Mouse (Mus musculus) MEL (cell line): ENCODE data around the gene Cenpf.

Experiments used
- ETS1 ChIP-seq: IDR thresholded peaks from 2 replicates; pipeline ENCODE4 v1.6.1; 2012; ENCODE audit warnings: low read depth, mild to moderate bottlenecking, inconsistent platforms, low read length, improper control_type of control experiment, moderate library complexity
- MAX ChIP-seq: IDR thresholded peaks from 2 replicates; pipeline ENCODE4 v1.6.1; 2011; ENCODE audit warnings: low read length, improper control_type of control experiment
- POLR2A ChIP-seq, 2 experiments: IDR thresholded peaks; 2 replicates each; pipeline ENCODE4 v1.6.1; 2011 to 2012; ENCODE audit warnings: low read length in 2 of 2, mild to moderate bottlenecking in 2 of 2, control low read depth in 1 of 2, improper control_type of control experiment in 1 of 2, low read depth in 1 of 2, moderate library complexity in 1 of 2; ENCODE audit not compliant: control insufficient read depth in 1 of 2, insufficient read depth in 1 of 2, poor library complexity in 1 of 2

DNA sequence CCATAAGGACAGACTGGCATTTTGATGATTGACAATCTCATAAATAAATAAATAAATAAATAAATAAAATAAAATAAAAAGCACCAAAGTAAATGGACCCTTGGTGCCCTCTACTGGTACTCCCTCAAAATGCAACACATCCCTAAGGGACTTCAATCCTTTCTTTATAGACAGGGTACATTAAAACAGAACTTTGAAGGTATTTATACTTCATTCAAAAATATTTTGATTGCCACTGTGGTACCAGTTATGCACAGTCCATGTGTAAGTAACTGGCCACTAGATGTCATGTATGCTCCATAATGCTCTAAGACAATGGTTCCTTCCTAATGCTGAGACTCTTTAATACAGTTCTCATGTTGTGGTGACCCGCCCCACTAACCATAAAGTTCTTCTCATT is 12.5 kb downstream of the Cenpf start:
- TF ChIP-seq POLR2A (IDR thresholded peaks at IDR 0.05; ENCODE audit: control insufficient read depth in 1 of 2, insufficient read depth in 1 of 2, low read depth in 1 of 2, low read length in 2 of 2, poor library complexity in 1 of 2): no peak
- TF ChIP-seq ETS1: no peak
- TF ChIP-seq MAX: no peak
